Mouse (Mus musculus) neutrophil, adult 59 days (primary cell): Measurements from ENCODE around the gene Cacna1b. TPM values are rescaled to one million over a fixed set of nuclear protein-coding genes. Genes with fewer than 3 reads are reported as not detected.

Source experiments
- total RNA-seq, 2 experiments: library from RNA; stranded (reverse); gene quantifications; 1 replicate in 1 of 2; 2 replicates in 1 of 2; pipeline ENCODE4 v1.2.4; 2023

Gene Cacna1b
- total RNA-seq, result under 1 TPM; 0.31 to 0.33 TPM

GRCm38 (mm10) chr2:24763115-24763557 lies at the start of gene Cacna1b:
TSS of gene Cacna1b (minus strand) at chr2:24763152.

Other genes with a start within 250 kb of the Cacna1b start
- 10 to 100 TPM; 49.2 to 63.7 TPM for gene Ehmt1, start 156.5 kb upstream of the Cacna1b start, total RNA-seq
- gene Arrdc1, start 172.1 kb upstream of the Cacna1b start, total RNA-seq, result 100 to 1,000 TPM; 100 to 108 TPM
- gene Zmynd19, start 186.6 kb upstream of the Cacna1b start, total RNA-seq, result 10 to 100 TPM in 1 of 2 experiments, 1 to 10 TPM in 1; 9.1 to 11.6 TPM
- gene Dph7, start 199.2 kb upstream of the Cacna1b start, total RNA-seq, result 1 to 10 TPM; 4.1 to 4.4 TPM
- gene Mrpl41, start 211.9 kb upstream of the Cacna1b start, total RNA-seq, result 10 to 100 TPM; 19.4 to 23.6 TPM
- gene Pnpla7, start 212.9 kb upstream of the Cacna1b start, total RNA-seq, result 100 to 1,000 TPM; 193 to 200 TPM